Mouse (Mus musculus) R1 (cell line): ENCODE results near the gene Gm29666.

ENCODE experiments used
- DNase-seq: peaks from one replicate; pipeline ENCODE4 v3.0.0-alpha.2; 2018; ENCODE audit warnings: low read depth, low spot score

The Gm29666 gene

GRCm38 (mm10) chr15:84919938-84920337, at the start of gene Gm29666:
Gm29666 (minus strand) TSS chr15:84920038.
- DNase-seq: no peak

- DNase-seq: no peak
These were observed 48.7 kb upstream of the Gm29666 start for GRCm38 (mm10) chr15:84968534-84968933.

- peak; percentile 70 for DNase-seq
These were observed 45.9 kb upstream of the Gm29666 start for GRCm38 (mm10) chr15:84965575-84966360.

- no peak for DNase-seq
These were observed 44.9 kb upstream of the Gm29666 start for GRCm38 (mm10) chr15:84964771-84965170.

GRCm38 (mm10) chr15:84962518-84962917, 42.7 kb upstream of the Gm29666 start:
- no peak for DNase-seq

GRCm38 (mm10) chr15:84960692-84961091, 40.9 kb upstream of the Gm29666 start:
- DNase-seq: no peak

- DNase-seq: no peak
These were observed 40.1 kb upstream of the Gm29666 start for GRCm38 (mm10) chr15:84959891-84960290.

- no peak for DNase-seq
These were observed 38.5 kb upstream of the Gm29666 start for GRCm38 (mm10) chr15:84958331-84958730.

GRCm38 (mm10) chr15:84957851-84958250, 38.0 kb upstream of the Gm29666 start:
- DNase-seq: peak; percentile 32

GRCm38 (mm10) chr15:84953259-84953658, 33.4 kb upstream of the Gm29666 start:
- DNase-seq: no peak

GRCm38 (mm10) chr15:84950053-84950452, 30.2 kb upstream of the Gm29666 start:
- DNase-seq: no peak

- no peak for DNase-seq
These were observed 29.2 kb upstream of the Gm29666 start for GRCm38 (mm10) chr15:84948990-84949389.

GRCm38 (mm10) chr15:84944319-84944718, 24.5 kb upstream of the Gm29666 start:
- DNase-seq: no peak

- no peak for DNase-seq
These were observed 22.9 kb upstream of the Gm29666 start for GRCm38 (mm10) chr15:84942647-84943285.

- DNase-seq: peak; percentile 14
These were observed 20.3 kb upstream of the Gm29666 start for GRCm38 (mm10) chr15:84940102-84940501.

- peak; percentile 27 for DNase-seq
These were observed 15.1 kb upstream of the Gm29666 start for GRCm38 (mm10) chr15:84934901-84935300.

GRCm38 (mm10) chr15:84932351-84932750, 12.5 kb upstream of the Gm29666 start:
- DNase-seq: peak; percentile 49

GRCm38 (mm10) chr15:84925495-84926018, 5.7 kb upstream of the Gm29666 start:
- DNase-seq: peak; percentile 39

GRCm38 (mm10) chr15:84924781-84925315, 5.0 kb upstream of the Gm29666 start:
- peak; percentile 72 for DNase-seq

GRCm38 (mm10) chr15:84923508-84924181, 3.8 kb upstream of the Gm29666 start:
- peak; percentile 28 for DNase-seq

- DNase-seq: peak; percentile 99
These were observed 3.2 kb upstream of the Gm29666 start, which contains the start of gene Nup50 for GRCm38 (mm10) chr15:84922884-84923507. Nup50 (plus strand) TSS chr15:84923411.
